Mouse (Mus musculus): ENCODE data around the gene Gria2. TPM values are rescaled to one million over a fixed set of nuclear protein-coding genes. Genes with fewer than 3 reads are reported as not detected.

The Gria2 gene
- not detected for total RNA-seq (2023)

GRCm38 (mm10) chr3:80802596-80803081 is at the start of gene Gria2:
Gene Gria2, minus strand, starts transcription at chr3:80802835.

Other genes starting within 250 kb of the Gria2 start
- gene Glrb, start 110.8 kb upstream of the Gria2 start, total RNA-seq (2023), result not detected
- gene Pdgfc, start 233.6 kb upstream of the Gria2 start, total RNA-seq (2023), result not detected

Data from CD4-positive naive resting alpha-beta T cell, adult 76 days (primary cell).